Mouse (Mus musculus) embryo, embryonic 9.5 days (tissue): ENCODE data around the gene Scyl2.
A peak's percentile ranks its signal among the peaks of the same experiment; 100 is the strongest.
"Not testable (repeated sequence)": the region's sequence is repeated elsewhere in the genome, so short reads cannot be mapped to it uniquely, and the experiment has no call there.

ENCODE experiments used
- DNase-seq: peaks from one replicate; pipeline ENCODE4 v3.0.0-alpha.2; 2017; ENCODE audit errors: extremely low spot score

Gene Scyl2

GRCm38 (mm10) chr10:89679448-89679847 lies 6.6 kb downstream of the Scyl2 start:
- DNase-seq = no peak

GRCm38 (mm10) chr10:89678054-89678453 lies 8.0 kb downstream of the Scyl2 start:
- DNase-seq = no peak

DNA sequence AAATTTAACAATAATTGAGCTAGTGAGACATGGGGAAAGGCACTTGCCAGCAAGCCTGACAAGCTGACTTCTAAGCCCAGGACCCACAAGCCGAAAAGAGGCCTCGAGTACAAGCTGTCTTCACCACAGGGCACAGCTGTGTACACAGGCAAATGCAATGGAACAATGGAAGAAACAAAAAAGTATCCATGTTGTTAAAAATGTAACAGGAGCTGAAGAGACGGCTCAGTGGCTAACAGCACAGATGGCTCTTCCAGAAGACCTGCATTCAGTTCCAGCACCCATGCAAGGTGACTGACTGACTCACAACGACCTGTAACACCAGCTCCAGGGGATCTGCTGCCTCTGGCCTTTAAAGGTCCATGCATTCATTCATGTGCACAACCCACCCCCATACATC lies 9.5 kb downstream of the Scyl2 start:
- DNase-seq = no peak

DNA sequence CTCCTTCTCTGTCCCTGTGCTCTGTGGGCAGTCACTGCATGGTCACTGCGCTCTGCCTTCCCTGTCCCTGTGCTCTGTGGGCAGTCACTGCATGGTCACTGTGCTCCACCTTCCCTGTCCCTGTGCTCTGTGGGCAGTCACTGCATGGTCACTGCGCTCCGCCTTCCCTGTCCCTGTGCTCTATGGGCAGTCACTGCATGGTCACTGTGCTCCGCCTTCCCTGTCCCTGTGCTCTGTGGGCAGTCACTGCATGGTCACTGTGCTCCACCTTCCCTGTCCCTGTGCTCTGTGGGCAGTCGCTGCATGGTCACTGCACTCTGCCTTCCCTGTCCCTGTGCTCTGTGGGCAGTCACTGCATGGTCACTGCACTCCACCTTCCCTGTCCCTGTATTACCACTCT lies 15.7 kb downstream of the Scyl2 start:
- not testable (repeated sequence) for DNase-seq

DNA sequence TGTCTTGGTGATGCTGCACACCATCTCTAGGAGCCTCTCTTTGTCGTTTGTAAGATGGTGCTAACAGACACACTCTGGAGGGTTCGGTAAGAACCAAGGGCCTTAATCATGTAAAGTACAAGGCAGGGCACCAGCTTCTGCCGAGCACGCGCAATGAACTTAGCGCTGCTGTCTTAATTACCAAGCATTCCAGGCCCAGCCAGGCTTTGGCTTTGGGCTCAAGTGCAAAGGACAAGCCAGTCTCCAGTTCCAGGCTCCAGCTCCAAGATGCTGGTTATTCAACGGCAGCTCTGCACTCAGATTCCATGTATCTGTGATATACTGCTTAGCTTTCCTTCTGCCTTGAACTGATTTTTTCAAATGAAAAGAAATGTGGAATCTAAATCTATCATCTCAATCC lies 18.5 kb downstream of the Scyl2 start:
- DNase-seq = no peak

DNA sequence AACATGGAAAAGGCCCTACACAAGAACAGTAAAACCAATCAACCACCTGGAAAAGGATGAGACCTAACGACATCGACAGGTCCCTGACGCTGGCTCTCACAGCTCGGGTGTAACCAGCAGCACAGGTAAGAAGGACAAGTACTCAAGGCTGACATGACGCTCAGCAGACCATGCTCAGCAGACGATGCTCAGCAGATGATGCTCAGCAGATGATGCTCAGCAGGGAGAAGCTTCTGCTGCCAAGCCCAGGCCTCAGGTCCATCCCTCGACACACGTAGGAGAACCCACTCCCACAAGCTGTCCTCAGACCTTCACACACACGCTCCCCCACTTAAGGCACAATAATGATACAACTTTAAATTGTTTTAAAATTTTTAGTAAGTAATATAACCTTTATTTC lies 20.4 kb downstream of the Scyl2 start:
- DNase-seq = no peak

DNA sequence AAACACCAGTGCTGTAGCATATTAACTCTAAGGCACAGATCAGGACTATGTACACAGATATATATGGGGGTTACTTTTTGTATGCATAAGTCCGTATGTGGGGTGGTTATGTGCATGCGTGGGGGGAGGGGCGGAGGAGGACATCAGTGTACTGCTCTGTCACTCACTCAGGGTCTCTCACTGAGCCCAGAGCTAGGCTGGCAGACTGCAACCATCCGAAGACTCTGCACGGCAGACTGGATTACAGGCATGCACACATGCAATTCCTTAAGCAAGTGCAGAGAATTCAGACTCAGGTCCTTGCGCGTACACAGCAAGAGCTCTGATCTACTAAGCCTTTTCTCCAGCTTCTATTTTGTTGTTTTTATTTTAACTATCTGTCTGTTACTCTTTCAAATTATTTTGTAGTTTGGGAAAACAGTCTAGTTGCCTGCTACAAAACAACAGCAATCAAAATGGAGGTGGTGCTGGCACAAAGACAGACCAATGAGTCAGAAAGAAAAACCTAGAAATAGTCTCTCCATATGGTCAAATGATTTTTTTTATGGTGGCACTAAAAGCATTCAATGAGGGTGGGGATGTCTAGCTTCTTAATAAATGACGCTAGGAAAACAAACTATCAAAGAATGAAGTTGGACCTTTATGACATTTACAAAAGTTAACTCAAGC lies 21.0 kb downstream of the Scyl2 start:
- no peak for DNase-seq

DNA sequence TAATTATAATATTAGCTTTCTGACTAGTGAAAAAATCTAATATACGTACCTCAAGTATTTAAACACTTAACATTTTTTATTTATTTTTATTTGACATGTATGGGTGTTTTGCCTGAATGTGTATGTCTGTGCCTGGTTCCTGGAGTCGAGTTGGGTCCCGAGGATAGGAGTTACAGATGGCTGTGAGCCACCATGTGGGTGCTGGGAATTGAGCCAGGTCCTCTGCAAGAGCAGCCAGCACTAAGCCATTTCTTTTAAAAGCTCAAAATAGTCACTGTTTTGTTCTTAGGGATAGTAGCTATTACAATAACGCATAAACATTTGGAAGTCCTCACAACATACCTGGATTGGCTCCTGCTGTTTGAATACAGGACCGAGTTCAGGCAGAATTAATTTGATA lies 29.7 kb downstream of the Scyl2 start:
- no peak for DNase-seq

DNA sequence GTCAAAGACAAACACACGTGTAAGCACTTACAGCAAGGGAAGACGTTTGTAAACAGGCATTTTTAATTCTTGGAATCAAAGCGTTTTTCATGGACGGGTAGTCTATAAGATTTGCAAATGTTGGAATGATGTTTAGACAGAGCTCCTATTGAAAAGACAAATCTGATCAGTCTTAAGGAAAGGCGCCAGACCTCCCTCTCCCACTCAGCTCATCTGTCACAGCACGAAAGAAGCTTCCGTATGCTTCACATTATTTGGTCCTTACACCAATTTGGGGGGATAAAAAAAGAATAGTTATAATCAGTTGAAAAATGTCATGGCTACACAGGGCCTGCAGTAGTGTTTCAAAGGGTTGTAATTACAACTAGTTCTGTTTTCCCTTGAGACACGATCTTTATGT lies 33.2 kb downstream of the Scyl2 start:
- no peak for DNase-seq

- no peak for DNase-seq
Observed at GRCm38 (mm10) chr10:89651691-89652090, 34.4 kb downstream of the Scyl2 start.

GRCm38 (mm10) chr10:89646918-89647317 lies 39.2 kb downstream of the Scyl2 start:
- no peak for DNase-seq

GRCm38 (mm10) chr10:89637001-89637400 lies 49.1 kb downstream of the Scyl2 start:
- no peak for DNase-seq

- DNase-seq = no peak
Observed at GRCm38 (mm10) chr10:89635018-89635417, 51.1 kb downstream of the Scyl2 start.

GRCm38 (mm10) chr10:89633736-89634426 lies 52.2 kb downstream of the Scyl2 start:
- no peak for DNase-seq

DNA sequence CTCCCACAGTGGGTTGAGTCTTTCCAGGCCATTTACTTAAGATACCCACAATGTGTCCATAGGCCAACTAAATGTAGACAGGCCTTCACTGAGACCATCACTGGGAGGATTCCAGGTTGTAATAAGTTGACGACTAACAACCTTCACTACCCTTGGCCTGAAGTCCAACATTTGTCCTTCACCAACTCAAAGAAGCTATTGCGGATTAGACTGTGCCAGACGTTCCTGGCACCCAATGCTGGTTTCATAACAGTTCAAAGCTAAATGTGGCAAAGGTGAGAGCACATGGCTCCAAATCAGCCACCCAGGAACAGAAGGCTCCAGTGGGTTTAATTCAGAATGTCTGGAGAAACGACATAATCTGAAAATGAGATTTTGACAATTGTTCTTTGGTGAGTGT lies 53.0 kb downstream of the Scyl2 start:
- DNase-seq = no peak

DNA sequence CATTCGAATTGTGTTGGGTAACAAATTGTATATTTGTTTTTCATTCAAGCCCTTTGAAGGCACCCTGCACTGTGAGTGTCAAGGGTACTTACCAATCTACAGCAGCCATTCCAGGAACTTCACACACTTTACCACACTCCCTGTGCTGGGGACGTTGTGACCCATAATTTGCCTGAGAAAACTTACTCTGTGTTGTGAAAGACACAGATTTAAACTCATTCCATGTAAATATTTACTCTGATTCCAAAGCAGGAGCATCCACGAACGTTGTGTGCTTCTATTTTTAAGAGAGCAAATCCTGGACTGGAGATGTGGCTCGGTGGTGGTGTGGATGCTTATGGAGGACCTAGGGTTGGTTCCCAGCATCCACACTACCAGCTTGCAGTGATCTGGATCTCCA lies 54.3 kb downstream of the Scyl2 start:
- no peak for DNase-seq

DNA sequence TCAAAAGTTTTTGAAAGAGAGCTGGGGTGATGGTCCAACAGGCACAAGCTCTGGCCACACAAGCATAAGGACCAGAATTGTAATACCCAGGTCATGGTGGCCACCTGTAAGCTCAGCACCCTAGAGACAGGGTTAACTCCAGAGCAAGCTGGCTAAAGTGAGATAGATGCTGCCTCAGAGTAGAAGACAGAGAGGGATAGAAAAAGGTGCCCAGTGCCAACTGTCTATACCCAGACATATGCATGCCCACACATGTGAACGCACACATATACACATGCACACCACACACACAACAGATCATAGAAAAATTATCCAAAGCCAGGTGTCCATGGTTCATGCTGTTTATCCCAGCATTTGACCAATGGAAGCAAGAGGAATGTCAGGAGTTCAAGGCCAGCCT lies 55.5 kb downstream of the Scyl2 start:
- no peak for DNase-seq

- DNase-seq = peak; percentile 64
Observed at GRCm38 (mm10) chr10:89630052-89630451, 56.0 kb downstream of the Scyl2 start.

GRCm38 (mm10) chr10:89626714-89627113 lies 59.4 kb downstream of the Scyl2 start:
- no peak for DNase-seq

DNA sequence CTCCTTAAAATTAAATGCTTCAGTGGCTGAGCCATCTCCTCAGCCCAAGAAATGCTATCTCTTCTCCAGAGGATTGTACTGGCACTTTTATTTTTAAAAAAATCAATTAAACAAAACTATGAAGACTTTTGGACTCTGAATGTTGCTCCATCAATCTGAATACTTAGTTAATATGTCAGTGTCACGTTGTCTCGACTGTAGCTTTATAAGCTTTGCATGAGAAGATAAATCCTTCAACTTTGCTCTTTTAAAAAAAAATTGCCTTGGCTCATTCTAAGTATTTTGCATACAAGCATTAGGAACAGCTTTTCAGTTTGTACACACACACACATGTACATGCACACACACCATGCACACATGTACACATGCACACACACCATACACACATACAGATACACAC lies 61.9 kb downstream of the Scyl2 start:
- no peak for DNase-seq

DNA sequence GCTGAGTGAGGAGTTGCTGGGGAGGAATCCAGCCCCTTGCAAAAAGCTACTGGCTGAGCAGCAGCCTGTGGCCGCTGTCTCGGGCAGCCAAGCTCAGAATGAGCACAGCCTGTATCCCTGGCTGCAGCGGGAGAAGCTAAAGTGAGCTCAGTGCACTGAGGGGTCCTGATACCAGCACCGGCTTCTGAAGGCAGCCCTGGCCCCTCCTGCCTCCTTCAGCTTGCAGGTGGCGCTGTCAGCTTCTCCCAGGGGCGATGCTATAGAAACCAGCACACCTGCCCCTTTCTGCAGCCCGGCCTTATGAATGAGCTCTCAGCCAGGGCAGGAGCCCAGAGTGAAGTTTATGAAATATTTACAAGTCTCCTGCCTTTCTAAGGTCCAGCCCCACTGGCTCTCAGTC lies 65.0 kb downstream of the Scyl2 start, which contains the start of gene Slc17a8:
Slc17a8 (minus strand) TSS at position 125 of the 400 bp plus-strand sequence.
- DNase-seq = no peak

DNA sequence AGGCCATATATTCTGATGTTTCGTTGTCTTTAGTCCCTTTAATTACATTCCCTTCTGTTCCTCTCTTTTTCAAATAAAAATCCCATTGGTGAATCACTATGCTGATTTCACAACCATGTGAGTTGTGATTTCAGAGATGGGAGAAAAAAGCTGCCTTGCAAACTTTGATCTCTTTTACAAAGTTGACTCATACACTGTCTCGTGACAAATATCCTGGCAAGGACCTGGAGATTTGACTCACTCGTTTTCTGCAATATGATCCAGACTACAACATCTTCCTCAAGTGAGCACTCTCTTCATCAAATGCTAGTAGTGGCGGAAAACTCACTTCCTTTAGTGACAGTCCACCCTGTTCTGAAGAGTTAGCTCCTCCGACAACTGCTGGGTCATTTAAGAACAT lies 86.8 kb downstream of the Scyl2 start:
- DNase-seq = no peak

- DNase-seq = no peak
Observed at GRCm38 (mm10) chr10:89597275-89597674, 88.8 kb downstream of the Scyl2 start.

GRCm38 (mm10) chr10:89595935-89596334 lies 90.2 kb downstream of the Scyl2 start:
- no peak for DNase-seq
